Mouse (Mus musculus) forebrain, embryonic 16.5 days (tissue): ENCODE measurements around the gene Arl8a. TPM values are rescaled to one million over a fixed set of nuclear protein-coding genes. Genes with fewer than 3 reads are reported as not detected.

Source experiments
- ATAC-seq: fragments of 200-750 bp; cut with Nextera tagmentation; 2 replicates; pipeline ENCODE4 v1.8.0; 2017; ENCODE audit warnings: mild to moderate bottlenecking, moderate library complexity
- H3K27ac ChIP-seq: fragments of 300-500 bp; sonication (generic); 2 replicates; pipeline ENCODE4 v1.5.1; 2014; ENCODE audit warnings: low read length, control low read depth
- H3K27me3 ChIP-seq: fragments of 300-500 bp; sonication (generic); replicated peaks from 2 replicates; pipeline ENCODE4 v1.6.1; 2014; ENCODE audit warnings: low read length; ENCODE audit not compliant: control insufficient read depth, insufficient read depth
- H3K36me3 ChIP-seq: fragments of 300-500 bp; sonication (generic); 2 replicates; pipeline ENCODE4 v1.6.1; 2014; ENCODE audit not compliant: control insufficient read depth, insufficient read depth
- H3K4me1 ChIP-seq: fragments of 300-500 bp; sonication (generic); replicated peaks from 2 replicates; pipeline ENCODE4 v1.6.1; 2014; ENCODE audit warnings: low read length; ENCODE audit not compliant: control insufficient read depth, insufficient read depth
- H3K4me2 ChIP-seq: fragments of 300-500 bp; sonication (generic); 2 replicates; pipeline ENCODE4 v1.6.1; 2014; ENCODE audit warnings: mild to moderate bottlenecking, low read length, control low read depth
- H3K4me3 ChIP-seq: fragments of 300-500 bp; sonication (generic); replicated peaks from 2 replicates; pipeline ENCODE4 v1.5.1; 2014; ENCODE audit warnings: mild to moderate bottlenecking, low read length, control low read depth
- H3K9ac ChIP-seq: fragments of 300-500 bp; sonication (generic); replicated peaks from 2 replicates; pipeline ENCODE4 v1.6.1; 2014; ENCODE audit warnings: low read depth, low read length, control low read depth
- H3K9me3 ChIP-seq: fragments of 300-500 bp; sonication (generic); 2 replicates; pipeline ENCODE4 v1.6.1; 2016; ENCODE audit warnings: low read length; ENCODE audit not compliant: control insufficient read depth
- WGBS: fragments of 180-500 bp; shearing (Covaris S2); extraction: QIAGEN DNeasy Blood & Tissue Kit; methylation state at CpG from one replicate; pipeline ENCODE4 v1.1.7; 2014; 5-methylcytosine and 5-hydroxymethylcytosine counted together
- polyA plus RNA-seq: library from polyadenylated mRNA; unstranded; fragments of >200 nt; fragmentation: Nextera tagmentation; extraction: Ambion mirVana; gene quantifications from 2 replicates; pipeline ENCODE4 v1.2.1, GENCODE M21; 2015

The Arl8a gene
- polyA plus RNA-seq, 1 experiment from 2014 or later: 336 TPM

DNA sequence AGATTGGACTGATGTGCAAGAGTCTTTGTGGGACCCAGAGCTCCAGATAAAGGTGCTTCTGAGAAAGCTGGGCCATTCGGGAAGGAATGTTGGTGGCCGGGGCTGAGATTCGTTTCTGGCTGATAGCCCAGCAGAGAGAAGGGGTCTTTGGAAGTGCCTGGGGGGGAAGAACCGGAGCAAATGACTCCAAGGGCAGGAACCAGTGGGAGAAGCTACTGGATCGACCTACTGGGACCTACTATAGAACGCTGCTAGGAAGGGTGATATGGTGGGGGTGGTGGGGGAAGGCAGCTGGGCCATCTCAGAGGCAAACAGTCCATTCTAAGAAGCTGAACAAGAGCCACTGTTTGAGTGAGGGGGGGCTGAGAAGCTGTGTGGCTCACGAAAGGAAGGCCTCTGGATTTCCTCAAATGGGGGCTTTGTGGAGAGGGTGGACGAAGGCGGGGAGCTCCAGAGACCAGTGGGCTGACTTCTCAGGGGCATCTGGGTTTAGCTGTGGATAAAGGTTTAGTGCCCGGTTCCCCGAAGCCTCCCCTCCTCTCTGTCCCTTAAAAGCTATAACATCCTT is 13.0 kb downstream of the Arl8a start:
- H3K9ac ChIP-seq: no peak overlapping the region
- peaks cover 10% of the 10 kb centered on the region; the same call in 1 of the 2 replicates for H3K36me3 ChIP-seq
- no peaks in the 10 kb centered on the region for H3K27me3 ChIP-seq
- H3K27ac ChIP-seq: peak overlapping the region; percentile 54
- WGBS: 63% methylated on average over 11 of the region's 11 CpGs
- ATAC-seq: no peak
- no peak overlapping the region for H3K4me3 ChIP-seq
- H3K9me3 ChIP-seq: no peaks in the 10 kb centered on the region
- no peak overlapping the region for H3K4me2 ChIP-seq
- H3K4me1 ChIP-seq: peaks cover 15% of the 10 kb centered on the region

DNA sequence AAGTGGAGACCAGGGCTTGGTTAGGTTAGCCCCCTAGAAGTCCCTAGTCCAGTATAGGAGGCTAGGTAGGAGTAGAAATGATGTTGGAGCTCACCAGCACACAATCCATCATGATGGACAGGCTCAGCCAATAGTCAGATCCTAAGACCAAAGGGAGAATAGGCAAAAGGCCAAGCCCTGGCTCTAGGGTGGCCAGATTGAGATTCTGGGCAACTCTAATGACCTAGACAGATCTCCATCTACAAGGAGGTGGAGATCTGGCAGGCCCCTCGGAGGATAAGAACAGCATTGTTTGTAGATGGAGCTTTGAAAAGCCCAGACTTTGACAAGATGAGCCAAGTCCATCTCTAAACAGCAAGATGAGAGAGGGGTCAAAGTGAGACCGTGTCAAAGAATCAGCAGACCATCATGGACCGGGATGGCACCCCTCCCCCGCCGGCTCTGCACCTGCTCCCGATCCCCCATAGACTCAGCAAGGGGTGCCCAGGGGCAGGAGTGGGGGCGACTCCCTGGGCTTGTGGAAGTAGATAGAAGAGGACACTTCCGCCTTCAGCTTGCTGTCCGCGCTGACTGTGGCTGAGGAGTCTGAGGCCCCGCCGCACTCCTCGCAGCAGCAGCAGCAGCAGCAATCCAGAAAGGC is 13.9 kb downstream of the Arl8a start:
- no peak overlapping the region for H3K9ac ChIP-seq
- H3K9me3 ChIP-seq: no peaks in the 10 kb centered on the region
- peaks cover 9% of the 10 kb centered on the region for H3K4me1 ChIP-seq
- WGBS: 91% methylated on average over 13 of the region's 13 CpGs
- H3K4me3 ChIP-seq: no peak overlapping the region
- H3K27ac ChIP-seq: peak overlapping the region; percentile 54
- no peak for ATAC-seq
- H3K4me2 ChIP-seq: no peak overlapping the region
- H3K27me3 ChIP-seq: no peaks in the 10 kb centered on the region
- peaks cover 6% of the 10 kb centered on the region; the same call in 1 of the 2 replicates for H3K36me3 ChIP-seq

DNA sequence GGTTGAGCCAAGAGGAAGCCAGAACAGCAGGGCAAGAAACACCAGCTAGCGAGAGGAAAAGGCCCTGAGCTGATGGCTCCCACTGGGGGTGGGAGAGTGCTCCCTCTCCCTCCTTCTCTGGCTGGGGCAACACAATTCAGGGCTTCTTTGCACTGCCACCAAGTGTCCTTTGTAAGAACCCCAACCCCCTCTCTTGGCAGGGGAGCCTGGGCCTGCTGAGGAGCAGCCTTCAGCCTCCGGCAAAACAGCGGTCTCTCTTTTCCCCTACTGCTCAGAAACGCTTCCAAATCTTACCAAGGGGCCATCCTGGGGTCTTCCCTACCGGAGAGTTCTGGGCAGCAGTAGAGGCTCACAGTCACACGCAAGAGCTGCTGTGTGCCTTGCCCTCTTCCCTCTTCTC is 16.1 kb downstream of the Arl8a start:
- Histone ChIP-seq H3K9ac (no peak overlapping the region), H3K4me2 (no peak overlapping the region), H3K9me3 (no peaks in the 10 kb centered on the region), H3K36me3 (no peaks in the 10 kb centered on the region), H3K27ac (no peak overlapping the region), H3K4me1 (peaks cover 9% of the 10 kb centered on the region), H3K27me3 (no peaks in the 10 kb centered on the region), H3K4me3 (no peak overlapping the region)
- ATAC-seq: no peak
- 34% methylated on average over 6 of the region's 6 CpGs for WGBS

DNA sequence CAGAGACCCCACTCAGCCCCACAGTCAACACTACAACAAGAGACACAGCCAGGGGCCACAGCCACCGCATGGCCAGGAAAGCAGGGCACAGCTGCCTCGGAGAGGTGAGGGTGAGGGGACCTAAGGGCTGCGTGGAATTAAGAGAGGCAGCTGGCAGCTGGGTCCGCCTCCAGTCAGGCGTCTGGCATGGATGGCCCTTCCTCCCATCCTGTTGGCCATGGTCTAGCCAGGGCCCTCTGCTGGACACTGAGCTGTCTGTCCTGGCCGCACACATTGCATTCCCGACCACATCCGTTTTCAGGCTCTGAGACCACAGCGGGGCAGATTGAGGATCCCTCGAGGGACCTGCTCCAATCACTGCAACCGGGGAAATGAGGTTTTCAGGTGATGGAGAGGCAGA is 20.8 kb downstream of the Arl8a start, which contains the start of gene Gpr37l1:
Gpr37l1 (minus strand) TSS at position 247 of the 400 bp plus-strand sequence.
- no peaks in the 10 kb centered on the region for H3K36me3 ChIP-seq
- H3K4me2 ChIP-seq: no peak within 1 kb of the TSS
- H3K4me3 ChIP-seq: no peak within 1 kb of the TSS
- H3K4me1 ChIP-seq: peaks cover 4% of the 10 kb centered on the region; the same call in 1 of the 2 replicates
- no peak within 1 kb of the TSS for H3K9ac ChIP-seq
- ATAC-seq: no peak
- WGBS: 68% methylated on average over 11 of the region's 11 CpGs
- no peaks in the 10 kb centered on the region for H3K27me3 ChIP-seq
- no peak within 1 kb of the TSS for H3K27ac ChIP-seq
- H3K9me3 ChIP-seq: no peaks in the 10 kb centered on the region

- no peak overlapping the region for H3K27ac ChIP-seq
- ATAC-seq: no peak
- H3K4me1 ChIP-seq: peaks cover 4% of the 10 kb centered on the region; the same call in 1 of the 2 replicates
- no peak overlapping the region for H3K9ac ChIP-seq
- H3K4me2 ChIP-seq: no peak overlapping the region
- H3K4me3 ChIP-seq: no peak overlapping the region
- H3K36me3 ChIP-seq: no peaks in the 10 kb centered on the region
- H3K27me3 ChIP-seq: no peaks in the 10 kb centered on the region
- no peaks in the 10 kb centered on the region for H3K9me3 ChIP-seq
- 90% methylated on average over 10 of the region's 10 CpGs for WGBS
Measured at GRCm38 (mm10) chr1:135168453-135169200, 22.0 kb downstream of the Arl8a start.

DNA sequence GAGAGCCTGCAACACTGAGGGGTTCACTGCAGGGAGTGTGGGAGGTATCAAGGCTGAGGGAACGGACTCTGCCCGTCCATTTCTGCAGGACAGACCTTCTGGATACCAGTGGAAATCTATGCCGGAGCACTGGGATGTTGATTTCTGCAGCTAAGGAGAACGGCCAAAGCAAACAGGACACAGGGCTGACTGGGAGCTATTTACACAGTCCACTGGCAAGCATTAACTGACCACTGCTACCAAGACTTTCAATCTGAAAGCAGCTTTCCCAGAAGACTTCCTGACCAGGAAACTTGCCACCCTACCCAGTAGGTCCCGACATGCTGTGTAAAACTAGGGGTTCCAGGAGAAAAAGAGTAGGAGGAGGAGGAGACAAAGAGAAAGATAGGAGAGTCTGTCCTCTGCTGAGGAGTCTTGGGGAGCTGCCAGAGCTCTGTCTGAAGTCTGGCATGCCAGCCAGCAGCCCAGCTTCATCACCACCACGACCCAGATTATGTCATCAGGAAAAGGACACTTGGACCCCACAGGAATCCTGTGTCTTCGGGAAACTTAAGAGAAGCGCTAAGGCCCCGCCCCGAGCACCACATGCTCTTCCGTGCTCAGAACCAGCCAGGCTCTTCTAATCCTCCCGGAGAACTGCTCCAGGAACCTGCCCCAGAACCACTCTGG is 23.1 kb downstream of the Arl8a start:
- H3K36me3 ChIP-seq: no peaks in the 10 kb centered on the region
- no peaks in the 10 kb centered on the region for H3K27me3 ChIP-seq
- H3K27ac ChIP-seq: no peak overlapping the region
- no peak overlapping the region for H3K4me3 ChIP-seq
- peaks cover 4% of the 10 kb centered on the region; the same call in 1 of the 2 replicates for H3K4me1 ChIP-seq
- 57% methylated on average over 12 of the region's 12 CpGs for WGBS
- H3K4me2 ChIP-seq: no peak overlapping the region
- no peak for ATAC-seq
- no peak overlapping the region for H3K9ac ChIP-seq
- H3K9me3 ChIP-seq: no peaks in the 10 kb centered on the region

- Histone ChIP-seq H3K9me3 (no peaks in the 10 kb centered on the region), H3K27ac (no peak overlapping the region), H3K36me3 (no peaks in the 10 kb centered on the region), H3K9ac (no peak overlapping the region), H3K4me2 (no peak overlapping the region), H3K4me1 (peaks cover 4% of the 10 kb centered on the region; the same call in 1 of the 2 replicates), H3K27me3 (no peaks in the 10 kb centered on the region), H3K4me3 (no peak overlapping the region)
- WGBS: 78% methylated on average over 10 of the region's 10 CpGs
- no peak for ATAC-seq
Measured at GRCm38 (mm10) chr1:135170299-135170698, 23.7 kb downstream of the Arl8a start.

DNA sequence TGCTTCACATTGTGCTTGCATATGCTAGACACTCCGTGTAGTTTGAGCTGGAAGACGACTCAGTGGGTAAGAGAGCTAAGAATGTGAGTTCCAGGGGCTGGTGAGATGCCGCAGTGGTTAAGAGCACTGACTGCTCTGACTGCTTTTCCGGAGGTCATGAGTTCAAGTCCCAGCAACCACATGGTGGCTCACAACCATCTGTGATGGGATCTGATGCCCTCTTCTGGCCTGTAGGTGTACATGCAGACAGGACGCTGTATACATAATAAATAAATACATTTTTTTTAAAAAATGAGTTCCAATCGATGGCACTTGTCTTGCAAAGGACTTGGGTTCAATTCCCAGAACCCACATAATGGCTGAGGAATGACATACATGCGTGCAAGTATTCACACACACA is 24.6 kb downstream of the Arl8a start:
- H3K9ac ChIP-seq: no peak overlapping the region
- H3K27me3 ChIP-seq: no peaks in the 10 kb centered on the region
- peaks cover 4% of the 10 kb centered on the region; the same call in 1 of the 2 replicates for H3K4me1 ChIP-seq
- 83% methylated on average over 7 of the region's 7 CpGs for WGBS
- no peaks in the 10 kb centered on the region for H3K9me3 ChIP-seq
- H3K36me3 ChIP-seq: no peaks in the 10 kb centered on the region
- H3K4me3 ChIP-seq: no peak overlapping the region
- ATAC-seq: no peak
- no peak overlapping the region for H3K4me2 ChIP-seq
- H3K27ac ChIP-seq: no peak overlapping the region

DNA sequence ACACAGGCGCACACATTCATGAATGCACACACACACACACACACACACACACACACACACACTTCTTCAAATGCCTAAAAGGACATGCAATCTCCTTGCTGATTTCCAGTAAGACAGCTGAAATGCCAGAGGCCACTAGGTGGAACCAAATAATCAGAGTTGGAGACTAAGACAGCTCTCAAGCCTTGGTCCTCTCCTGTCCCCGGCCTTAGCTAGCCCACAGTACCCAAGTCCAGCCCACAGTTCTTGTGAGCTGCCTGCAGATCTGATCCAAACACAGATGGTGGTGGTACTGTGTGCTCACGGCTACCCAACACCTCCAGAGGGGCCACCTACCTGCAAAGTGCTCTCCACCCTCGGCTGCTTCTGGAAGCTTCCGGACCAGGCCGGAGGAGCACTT is 25.4 kb downstream of the Arl8a start:
- Histone ChIP-seq H3K4me2 (no peak overlapping the region), H3K4me3 (no peak overlapping the region), H3K27me3 (no peaks in the 10 kb centered on the region), H3K27ac (no peak overlapping the region), H3K36me3 (no peaks in the 10 kb centered on the region), H3K4me1 (peaks cover 4% of the 10 kb centered on the region; the same call in 1 of the 2 replicates), H3K9me3 (no peaks in the 10 kb centered on the region), H3K9ac (no peak overlapping the region)
- peak; percentile 75 for ATAC-seq
- 62% methylated on average over 6 of the region's 6 CpGs for WGBS
